Mouse (Mus musculus) kidney, postnatal 14 days (tissue): ENCODE data around the gene 1700122O11Rik.

Source experiments
- DNase-seq: peaks from one replicate; pipeline ENCODE4 v3.0.0; 2022; ENCODE audit warnings: mixed read lengths

The 1700122O11Rik gene

DNA sequence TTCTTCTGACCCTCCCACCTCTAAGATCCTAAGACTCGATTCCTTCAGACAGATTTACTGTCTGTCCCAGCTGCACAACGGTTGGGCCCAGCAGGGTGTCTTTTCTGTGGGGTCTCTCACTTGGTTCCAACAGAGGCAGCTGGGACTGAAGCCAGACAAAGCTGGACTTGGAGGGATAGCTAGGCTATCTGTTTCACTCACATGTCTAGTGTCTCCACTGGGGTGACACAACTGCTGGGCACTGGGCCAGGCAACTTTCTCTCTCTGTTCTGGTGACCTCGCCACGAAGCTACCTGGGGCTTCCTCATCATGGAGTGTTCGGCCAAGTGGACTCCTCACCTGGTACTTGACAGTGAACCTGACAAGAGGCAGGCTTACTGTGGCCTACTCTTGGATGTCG, 10.4 kb downstream of the 1700122O11Rik start:
- no peak for DNase-seq

DNA sequence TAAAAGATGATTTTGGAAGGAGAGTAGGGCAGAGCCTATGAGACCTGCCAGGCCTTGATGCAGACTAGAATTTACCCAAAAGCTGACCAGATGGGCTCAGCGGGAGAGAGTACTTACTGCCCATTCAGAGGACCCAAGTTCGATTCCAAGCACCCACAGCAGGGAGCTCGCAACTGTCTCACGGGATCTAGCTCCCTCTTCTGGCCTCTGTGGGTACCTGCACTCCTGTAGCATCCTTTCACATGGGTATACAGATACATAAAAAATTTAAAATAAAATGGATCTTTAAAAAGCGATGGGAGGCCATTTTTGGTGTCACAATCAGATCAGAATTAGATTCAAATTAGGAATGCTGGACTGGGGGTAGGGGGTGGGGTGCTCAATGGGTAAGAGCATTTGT, 11.1 kb downstream of the 1700122O11Rik start:
- no peak for DNase-seq

DNA sequence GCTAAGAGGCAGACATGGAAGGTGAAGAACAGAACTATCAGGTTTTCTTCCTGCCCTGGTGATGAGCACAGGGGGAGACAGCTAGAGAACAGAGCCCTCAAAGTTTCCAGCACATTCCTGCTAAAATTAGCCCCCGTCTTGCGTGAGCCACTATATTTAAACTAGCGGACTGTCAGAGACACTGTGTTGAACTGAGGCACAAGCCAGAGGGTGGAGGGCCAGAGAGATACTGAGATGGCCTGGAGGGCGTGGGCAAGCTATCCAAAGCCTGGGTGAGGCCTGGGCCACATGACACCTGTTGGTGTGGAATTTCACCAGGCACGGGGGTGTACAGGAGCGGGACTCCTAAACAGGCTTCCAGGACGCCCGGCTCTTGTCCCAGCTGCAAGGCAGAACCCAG, 14.0 kb downstream of the 1700122O11Rik start:
- DNase-seq, result no peak

DNA sequence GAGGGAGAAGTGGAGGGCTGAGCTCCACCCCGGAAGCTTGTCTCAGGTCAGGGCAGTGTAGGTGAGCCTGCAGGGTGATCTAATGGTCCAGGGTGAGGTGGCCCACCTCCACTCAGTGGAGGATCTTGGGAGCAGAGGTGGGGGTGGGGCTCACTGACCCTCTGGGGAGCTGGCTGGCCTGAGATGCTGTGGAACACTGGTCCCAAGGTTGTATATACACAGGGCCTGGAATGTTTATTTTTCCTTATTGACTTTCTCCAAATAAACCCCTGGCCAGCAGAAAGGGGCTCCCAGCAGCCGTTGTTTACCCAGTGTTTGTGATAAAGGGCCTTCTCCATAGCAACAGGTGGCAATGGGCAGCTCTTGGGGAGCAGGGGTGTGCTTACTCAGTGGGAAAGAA, 18.5 kb downstream of the 1700122O11Rik start:
- no peak for DNase-seq

DNA sequence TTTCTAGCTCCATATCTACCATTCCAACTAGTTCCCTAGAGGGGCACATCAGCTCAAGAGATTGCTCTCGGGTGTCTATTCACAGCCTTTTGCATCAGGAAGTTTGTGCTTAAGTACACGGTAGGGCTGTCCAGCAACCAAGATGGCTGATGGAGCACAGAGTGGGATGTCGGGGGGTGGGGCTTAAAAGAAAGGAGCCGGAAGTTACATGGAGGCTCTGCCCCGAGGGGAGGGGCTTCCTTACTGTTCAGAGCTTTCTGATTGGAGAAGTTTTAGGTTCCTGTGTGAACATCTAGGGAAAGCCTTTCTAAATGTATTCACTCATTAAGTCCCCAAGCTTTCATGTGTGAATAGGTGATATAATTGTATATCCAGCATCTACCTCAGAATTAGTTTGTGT, 21.5 kb downstream of the 1700122O11Rik start:
- DNase-seq, result no peak

DNA sequence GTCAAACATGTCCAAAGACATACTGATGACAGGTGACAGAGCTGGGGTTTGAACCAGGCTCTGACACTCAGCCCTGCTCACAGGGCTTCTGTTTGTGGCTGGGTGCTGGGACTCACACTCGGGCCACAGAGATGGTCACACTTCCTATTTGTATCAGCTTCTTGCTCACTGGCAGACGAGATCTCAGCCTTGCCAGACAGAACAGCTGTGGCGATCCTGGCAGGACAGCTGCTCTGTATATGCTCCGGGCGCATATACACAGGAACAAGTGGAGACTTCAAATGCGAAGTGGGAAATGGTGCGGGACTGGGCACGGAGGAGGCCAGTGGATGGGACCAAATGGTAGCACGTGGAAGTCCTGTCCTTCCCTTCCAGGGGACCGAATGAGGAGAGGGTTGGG, 25.5 kb downstream of the 1700122O11Rik start:
- no peak for DNase-seq

DNA sequence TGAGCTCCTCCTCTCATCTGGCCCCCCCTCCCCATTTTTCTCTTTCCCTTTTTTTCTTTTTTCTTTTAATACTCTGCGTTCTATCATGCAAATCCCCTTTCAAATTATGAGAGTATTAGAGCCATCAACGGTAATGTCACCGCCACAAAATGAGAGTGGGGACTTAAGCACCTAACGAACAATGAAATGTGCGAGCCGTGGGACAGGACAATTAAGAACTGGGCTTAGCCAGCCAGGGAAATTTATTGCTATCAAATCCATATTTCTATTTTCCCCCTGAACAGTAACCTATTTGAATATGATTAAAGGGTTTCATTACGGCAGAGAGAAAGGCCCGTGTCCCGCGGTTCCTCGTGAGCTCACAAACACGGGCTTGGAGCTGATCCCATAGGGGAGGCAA, 27.0 kb downstream of the 1700122O11Rik start:
- no peak for DNase-seq

DNA sequence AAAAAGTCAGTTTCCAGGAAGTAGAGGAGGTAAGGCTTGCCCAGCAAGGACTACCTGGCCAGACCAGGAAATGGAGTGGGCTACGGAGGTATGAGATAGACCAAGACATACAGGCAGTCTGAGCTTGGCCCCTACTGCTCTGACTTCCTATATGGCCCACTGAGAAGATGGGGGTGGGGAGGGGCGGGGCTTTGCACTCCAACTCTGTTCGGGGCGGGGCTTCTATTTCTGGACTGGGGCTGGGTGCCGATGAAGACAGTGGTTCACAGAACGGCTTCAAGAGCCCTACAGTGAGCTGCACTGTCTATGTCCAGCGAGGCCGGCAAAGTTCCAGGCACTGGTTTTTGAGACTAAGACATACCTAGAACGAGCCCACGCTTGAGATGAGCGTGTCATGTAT, 27.8 kb downstream of the 1700122O11Rik start:
- no peak for DNase-seq

DNA sequence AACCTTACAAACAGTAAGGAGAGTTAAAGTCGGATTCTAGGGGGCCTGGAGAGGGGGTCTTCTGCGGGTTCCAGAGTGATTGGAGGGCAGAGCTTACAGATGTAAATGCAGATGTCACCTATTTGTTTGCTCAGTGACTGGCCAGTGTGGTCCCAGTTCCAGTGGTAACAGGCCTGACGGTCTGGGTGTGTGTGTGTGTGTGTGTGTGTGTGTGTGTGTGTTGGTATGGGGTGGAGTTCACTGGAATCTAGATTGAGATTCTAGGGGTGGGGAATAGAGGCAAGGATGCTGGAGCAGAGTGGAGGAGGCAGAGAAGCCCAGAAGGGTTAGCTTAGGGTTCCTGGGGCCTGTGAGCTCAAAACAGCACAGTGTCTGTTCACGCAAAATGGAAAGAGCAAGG, 32.3 kb downstream of the 1700122O11Rik start:
- no peak for DNase-seq

DNA sequence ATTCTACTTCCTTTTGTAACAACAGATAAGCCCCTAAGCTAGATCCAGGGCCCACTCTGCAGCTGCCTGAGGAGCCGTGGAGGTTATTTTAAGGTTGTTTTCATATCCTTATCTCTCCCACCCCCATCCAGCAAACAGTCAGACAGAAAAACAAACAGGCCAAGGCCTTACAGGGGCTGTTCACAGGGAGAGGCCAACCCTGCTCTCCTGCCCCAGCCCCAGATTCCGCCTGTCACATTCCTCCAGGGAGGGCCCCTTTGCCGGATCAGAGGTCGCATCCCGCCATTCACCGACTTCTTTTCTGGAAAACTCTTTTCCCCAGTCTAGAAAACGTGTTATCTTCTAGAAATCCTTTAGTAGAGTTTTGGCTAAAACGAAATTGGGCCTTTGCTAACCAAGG, 33.0 kb downstream of the 1700122O11Rik start:
- no peak for DNase-seq

DNA sequence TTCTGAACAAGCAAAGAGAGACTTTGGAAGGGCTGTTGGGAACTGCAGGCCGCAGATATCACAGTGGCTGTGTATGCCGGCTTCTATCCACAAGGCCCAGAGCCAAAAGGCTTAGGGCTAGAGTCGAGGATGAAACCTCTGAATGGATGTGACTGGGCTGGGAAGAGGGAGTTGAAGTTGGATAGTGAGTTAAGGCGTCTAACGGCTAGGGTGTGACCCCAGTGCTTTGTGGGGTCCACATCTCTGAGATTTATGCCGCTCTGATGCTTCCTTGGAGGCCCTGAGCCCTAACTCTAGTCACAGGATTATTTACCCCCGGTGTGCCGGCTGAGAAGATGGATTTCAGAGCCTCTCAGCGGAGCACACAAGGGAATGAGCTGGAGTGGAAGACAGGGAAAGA, 33.5 kb downstream of the 1700122O11Rik start:
- no peak for DNase-seq

DNA sequence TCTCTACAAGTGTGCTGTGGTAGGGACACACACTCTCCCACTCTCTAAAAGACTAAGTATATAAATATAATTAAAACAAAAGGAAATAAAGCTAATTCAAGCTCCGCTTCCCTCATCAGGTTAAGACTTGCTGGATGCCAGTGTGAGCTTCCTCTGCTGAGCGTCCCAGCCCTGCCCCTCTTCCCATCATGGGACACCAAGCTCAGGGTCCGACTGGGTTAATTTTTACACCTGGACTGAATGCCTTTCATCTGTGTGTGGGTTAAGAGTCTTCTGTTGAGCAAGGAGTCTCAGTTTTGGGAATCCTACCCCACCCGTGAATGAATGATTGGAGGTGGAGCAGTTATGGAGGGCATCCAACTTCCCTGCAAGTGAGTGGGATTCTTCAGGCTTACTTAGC, 35.6 kb downstream of the 1700122O11Rik start:
- DNase-seq, result peak; percentile 45

DNA sequence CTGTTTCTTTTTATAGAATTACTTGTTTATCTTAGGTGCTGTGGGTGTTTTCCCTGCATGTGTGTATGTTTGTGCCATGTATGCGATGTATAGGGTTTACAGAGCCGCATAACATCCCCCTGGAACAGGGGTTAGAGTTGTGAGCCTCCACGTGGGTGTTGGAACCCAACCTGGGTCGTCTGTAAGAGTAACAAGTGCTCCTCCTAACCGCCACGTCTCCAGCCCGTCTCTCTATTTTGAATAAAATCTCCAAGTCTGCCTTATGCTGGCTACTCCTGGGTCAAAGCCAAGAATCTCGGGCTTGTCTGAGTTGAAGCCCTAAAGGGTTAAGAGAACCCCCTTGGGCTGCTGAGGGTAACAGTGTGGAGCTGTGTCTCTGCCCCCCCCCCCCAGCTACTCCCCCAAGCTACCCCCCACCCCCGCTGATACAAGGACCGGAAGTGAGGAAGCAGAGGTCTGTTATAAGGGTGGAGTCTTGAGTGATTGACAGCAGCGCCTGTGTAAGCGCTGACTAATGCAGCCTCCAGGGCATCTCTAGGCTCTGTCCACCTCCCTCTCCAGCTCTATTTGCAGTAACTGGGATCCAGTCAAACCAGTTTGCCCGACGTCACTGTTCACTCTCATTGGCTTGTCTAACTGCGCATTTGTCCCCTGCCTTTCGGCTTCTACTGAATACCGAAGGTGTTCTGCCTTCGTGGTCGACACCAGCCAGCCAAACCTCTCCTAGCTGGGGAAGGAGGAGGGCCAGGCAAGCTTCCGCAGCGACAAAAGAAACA, 36.3 kb downstream of the 1700122O11Rik start:
- peak; percentile 82 for DNase-seq

DNA sequence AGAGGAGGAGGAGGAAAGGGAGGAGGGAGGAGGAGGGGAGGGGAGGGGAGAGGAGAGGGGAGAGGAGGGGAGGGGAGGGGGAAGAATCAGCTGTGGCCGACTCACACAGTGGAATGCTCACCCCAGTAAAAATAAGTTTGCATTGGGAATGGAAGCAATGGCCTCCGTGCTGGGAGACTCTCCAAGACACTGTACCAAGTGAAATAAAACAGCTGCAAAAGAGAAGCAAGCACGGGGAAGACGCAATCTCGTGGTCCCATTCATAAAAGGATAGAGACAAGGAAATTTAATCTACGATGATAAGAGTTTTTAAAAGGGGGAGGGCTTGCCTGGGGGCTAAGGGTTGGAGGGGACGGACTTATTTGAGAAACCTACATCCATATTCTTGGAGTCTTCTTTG, 36.9 kb downstream of the 1700122O11Rik start:
- DNase-seq, result peak; percentile 63

DNA sequence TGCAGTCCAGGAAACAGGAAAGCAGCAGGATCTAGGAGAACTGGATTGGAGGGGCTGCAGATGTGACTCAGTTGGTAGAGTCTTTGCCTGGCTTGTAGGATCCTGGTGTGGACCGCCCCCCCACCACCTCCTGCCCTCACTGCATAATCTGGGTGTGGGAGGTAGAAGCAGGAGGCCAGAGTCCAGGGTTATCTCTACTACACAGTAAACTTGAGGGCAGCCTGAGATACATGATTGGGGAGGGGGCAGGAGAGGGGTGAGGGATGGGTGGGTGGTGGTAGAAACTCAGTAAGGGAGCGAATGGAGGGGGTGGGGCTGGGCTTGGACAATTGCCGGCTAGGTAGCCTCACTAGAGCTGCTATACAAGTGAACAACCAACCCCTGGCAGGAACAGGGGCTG, 38.3 kb downstream of the 1700122O11Rik start:
- no peak for DNase-seq

DNA sequence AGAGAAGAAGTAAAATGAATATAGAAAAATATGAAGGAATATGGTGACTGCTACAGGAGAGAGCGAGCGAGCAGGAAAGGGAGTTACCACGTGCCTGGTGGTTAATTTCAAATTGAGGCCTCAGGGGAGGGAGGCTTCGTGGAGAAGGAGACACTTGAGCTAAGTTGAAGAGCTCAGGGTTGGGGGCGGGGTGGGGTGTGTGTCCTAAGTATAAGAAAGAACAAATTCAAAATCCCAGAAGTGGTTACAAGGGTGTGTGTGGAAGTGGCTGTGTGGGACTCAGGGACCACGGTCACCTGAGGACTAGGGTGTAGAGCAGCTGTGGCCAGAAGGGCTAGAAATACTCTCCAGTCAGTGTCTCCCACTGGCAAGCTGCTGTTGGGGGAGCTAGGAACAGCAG, 38.7 kb downstream of the 1700122O11Rik start:
- DNase-seq, result no peak

DNA sequence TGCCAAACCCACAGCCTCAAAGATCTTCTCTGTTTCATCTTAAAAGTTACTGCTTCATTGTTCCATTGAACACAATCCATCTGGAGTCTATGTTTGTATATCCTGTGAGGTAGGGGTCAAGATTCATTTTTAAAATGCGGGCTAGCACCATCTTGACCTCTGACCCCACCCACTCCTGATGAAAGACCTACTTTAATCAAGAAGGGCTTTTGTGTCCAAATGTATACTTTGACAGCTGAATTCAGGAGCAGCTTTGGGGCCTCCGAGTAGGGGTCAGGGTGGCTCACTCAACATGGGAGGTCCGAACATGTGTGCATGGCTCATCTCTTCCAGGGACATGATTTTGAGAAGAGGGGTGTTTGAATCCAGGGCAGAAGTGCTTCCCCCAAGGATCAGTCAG, 40.3 kb downstream of the 1700122O11Rik start:
- no peak for DNase-seq

DNA sequence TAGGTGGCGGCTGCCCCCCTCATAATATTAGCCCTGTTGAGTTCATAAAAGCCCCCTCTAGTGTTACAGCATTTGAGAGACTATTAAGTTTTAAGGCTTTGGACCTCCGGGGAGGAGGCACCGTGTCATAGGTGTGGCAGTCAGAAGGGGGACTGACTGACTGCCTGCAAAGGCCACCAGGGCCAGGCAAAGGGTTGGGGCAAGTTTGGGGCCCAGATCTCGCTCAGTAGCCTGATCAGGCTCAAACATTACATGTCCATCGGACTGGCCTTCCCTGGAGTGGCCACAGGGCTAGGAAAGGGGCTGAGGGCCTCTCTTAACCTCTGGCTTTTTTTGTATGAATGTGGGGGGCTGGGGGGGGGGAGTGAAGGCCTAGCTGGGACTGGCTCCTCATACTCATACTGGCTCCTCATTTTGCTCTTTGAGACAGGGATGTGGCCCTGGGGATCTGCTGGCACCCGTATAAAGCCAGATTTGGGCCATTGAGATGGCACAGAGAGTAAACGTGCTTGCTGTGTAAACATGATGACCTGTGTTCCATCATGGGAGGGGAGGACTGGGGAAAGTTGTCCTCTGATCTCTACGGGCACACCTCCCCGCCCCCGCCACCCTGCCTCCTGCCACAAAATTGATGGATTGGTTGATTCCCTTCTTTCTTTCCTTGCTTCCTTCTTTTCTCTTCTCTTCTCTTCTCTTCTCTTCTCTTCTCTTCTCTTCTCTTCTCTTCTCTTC, 47.5 kb downstream of the 1700122O11Rik start:
- no peak for DNase-seq

DNA sequence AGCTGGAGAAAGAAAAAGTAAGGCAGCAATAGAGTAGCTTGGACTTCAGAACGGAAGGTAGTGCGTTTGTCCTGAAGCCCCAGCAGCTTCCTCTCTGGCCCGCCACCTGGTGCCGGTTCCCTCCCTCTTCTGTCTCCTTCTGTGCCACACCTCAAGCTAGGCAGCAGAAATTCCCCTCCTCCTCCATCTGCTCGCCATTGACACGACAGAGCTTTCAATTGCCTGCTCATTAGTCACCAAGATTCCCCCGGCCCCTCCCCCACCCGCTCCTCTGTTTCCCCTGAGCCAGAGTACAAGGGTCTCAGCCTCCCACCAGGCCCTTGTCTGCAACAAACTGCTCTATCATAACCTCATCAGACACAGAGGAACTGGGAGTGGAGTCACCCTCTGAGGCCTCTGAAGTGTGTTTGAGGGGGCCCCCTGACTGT, 48.1 kb downstream of the 1700122O11Rik start:
- no peak for DNase-seq

DNA sequence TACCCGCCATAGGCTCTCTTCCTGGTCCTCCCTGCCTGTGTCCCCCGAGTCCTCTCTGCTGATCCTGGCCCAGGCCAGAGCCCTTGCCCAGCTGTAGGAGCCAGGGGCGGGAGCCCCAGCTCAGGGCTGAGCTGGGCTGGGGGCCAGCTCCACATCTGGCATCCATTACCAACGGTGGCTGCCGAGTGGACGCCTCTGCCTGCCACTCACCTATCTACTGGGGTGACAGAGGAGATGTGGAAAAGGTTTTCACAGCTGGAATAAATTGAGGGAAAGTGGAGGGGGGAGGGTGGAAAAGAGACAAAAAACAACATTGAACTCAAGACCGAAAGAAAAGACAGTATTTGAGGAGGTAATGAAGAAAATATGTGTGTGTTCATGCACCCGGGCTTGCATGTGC, 49.3 kb downstream of the 1700122O11Rik start:
- DNase-seq, result no peak

DNA sequence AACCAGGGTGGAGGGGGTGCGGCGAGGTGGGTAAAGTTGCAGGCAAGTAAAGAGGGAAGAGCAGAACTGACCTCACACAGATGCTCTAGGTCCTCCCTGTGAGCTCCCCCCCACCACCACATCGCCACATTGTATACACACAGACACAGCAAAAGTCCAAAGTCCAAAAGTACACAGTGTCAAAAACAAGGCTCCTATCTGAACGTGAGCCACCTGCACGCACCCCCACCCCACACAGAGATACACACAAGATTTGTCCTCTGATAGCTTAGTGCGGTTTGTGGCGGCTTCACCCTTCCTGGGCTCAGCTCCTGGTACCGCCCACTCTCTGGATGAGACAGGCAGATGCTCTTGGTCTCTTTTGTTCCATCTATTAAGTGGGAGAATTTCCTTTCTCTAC, 50.0 kb downstream of the 1700122O11Rik start:
- no peak for DNase-seq
